Mouse (Mus musculus) stomach, embryonic 14.5 days (tissue): ENCODE measurements around the gene Mob3b. TPM values are rescaled to one million over a fixed set of nuclear protein-coding genes. Genes with fewer than 3 reads are reported as not detected.

Experiments
- ATAC-seq: fragments of 200-750 bp; cut with Nextera tagmentation; 2 replicates; pipeline ENCODE4 v1.8.0; 2017; ENCODE audit warnings: low read depth, moderate TSS enrichment; ENCODE audit not compliant: insufficient number of reproducible peaks, insufficient read depth, low FRiP score
- H3K27ac ChIP-seq: fragments of 300-500 bp; sonication (generic); 2 replicates; pipeline ENCODE4 v1.5.1; 2014; ENCODE audit warnings: mild to moderate bottlenecking, low read length, moderate library complexity, mixed read lengths
- H3K27me3 ChIP-seq: fragments of 300-500 bp; sonication (generic); 2 replicates; pipeline ENCODE4 v1.6.1; 2014; ENCODE audit warnings: low read length, control low read depth, mixed read lengths; ENCODE audit not compliant: control insufficient read depth, insufficient read depth
- H3K36me3 ChIP-seq: fragments of 300-500 bp; sonication (generic); 2 replicates; pipeline ENCODE4 v1.6.1; 2014; ENCODE audit warnings: mild to moderate bottlenecking, control low read depth, low read length, moderate library complexity, mixed read lengths; ENCODE audit not compliant: control insufficient read depth, insufficient read depth
- H3K4me1 ChIP-seq: fragments of 300-500 bp; sonication (generic); 2 replicates; pipeline ENCODE4 v1.6.1; 2014; ENCODE audit warnings: low read length, control low read depth, mixed read lengths; ENCODE audit not compliant: control insufficient read depth, insufficient read depth
- H3K4me2 ChIP-seq: fragments of 300-500 bp; sonication (generic); replicated peaks from 2 replicates; pipeline ENCODE4 v1.6.1; 2014; ENCODE audit warnings: low read depth, low read length, control low read depth
- H3K4me3 ChIP-seq: fragments of 300-500 bp; sonication (generic); 2 replicates; pipeline ENCODE4 v1.5.1; 2014; ENCODE audit warnings: low read depth, low read length, control low read depth
- H3K9ac ChIP-seq: fragments of 300-500 bp; sonication (generic); replicated peaks from 2 replicates; pipeline ENCODE4 v1.6.1; 2014; ENCODE audit warnings: low read depth, mild to moderate bottlenecking, control low read depth, low read length, moderate library complexity, mixed read lengths
- H3K9me3 ChIP-seq: fragments of 300-500 bp; sonication (generic); 2 replicates; pipeline ENCODE4 v1.6.1; 2016; ENCODE audit warnings: low read depth, low read length, control low read depth; ENCODE audit not compliant: control insufficient read depth
- WGBS: fragments of 180-500 bp; shearing (Covaris S2); extraction: QIAGEN DNeasy Blood & Tissue Kit; methylation state at CpG from one replicate; pipeline ENCODE4 v1.1.7; 2014; 5-methylcytosine and 5-hydroxymethylcytosine counted together
- polyA plus RNA-seq: library from polyadenylated mRNA; unstranded; fragments of >200 nt; fragmentation: Nextera tagmentation; extraction: Ambion mirVana; gene quantifications from 2 replicates; pipeline ENCODE4 v1.2.1, GENCODE M21; 2014

The Mob3b gene
- polyA plus RNA-seq, 1 experiment from 2014 or later = 23.6 TPM

- 70% methylated on average over 8 of the region's 8 CpGs for WGBS
- no peak overlapping the region for H3K27ac ChIP-seq
- ATAC-seq = no peak
Observed at GRCm38 (mm10) chr4:34981301-34982172, 175.7 kb downstream of the Mob3b start.

GRCm38 (mm10) chr4:34980461-34981039 lies 176.7 kb downstream of the Mob3b start:
- Histone ChIP-seq H3K36me3 (no peaks in the 10 kb centered on the region), H3K4me1 (peaks cover 3% of the 10 kb centered on the region), H3K9me3 (no peaks in the 10 kb centered on the region), H3K4me2 (no peak overlapping the region), H3K27ac (no peak overlapping the region), H3K9ac (no peak overlapping the region), H3K27me3 (no peaks in the 10 kb centered on the region), H3K4me3 (no peak overlapping the region)
- no peak for ATAC-seq
- WGBS = 74% methylated on average over 8 of the region's 8 CpGs

More at GRCm38 (mm10) chr4:34981301-34982172, 175.7 kb downstream of the Mob3b start:
- Histone ChIP-seq H3K4me3 (no peak overlapping the region), H3K9me3 (no peaks in the 10 kb centered on the region), H3K27me3 (no peaks in the 10 kb centered on the region), H3K4me2 (no peak overlapping the region), H3K9ac (no peak overlapping the region), H3K4me1 (peaks cover 1% of the 10 kb centered on the region), H3K36me3 (no peaks in the 10 kb centered on the region)

- H3K27ac ChIP-seq = no peak overlapping the region
- H3K4me3 ChIP-seq = no peak overlapping the region
- 80% methylated on average over 4 of the region's 4 CpGs for WGBS
- no peaks in the 10 kb centered on the region for H3K9me3 ChIP-seq
- no peaks in the 10 kb centered on the region for H3K36me3 ChIP-seq
- peaks cover 8% of the 10 kb centered on the region for H3K4me1 ChIP-seq
- no peaks in the 10 kb centered on the region for H3K27me3 ChIP-seq
- no peak overlapping the region for H3K9ac ChIP-seq
- no peak for ATAC-seq
- no peak overlapping the region for H3K4me2 ChIP-seq
Observed at GRCm38 (mm10) chr4:34976916-34977702, 180.2 kb downstream of the Mob3b start.

- peaks cover 8% of the 10 kb centered on the region for H3K4me1 ChIP-seq
- ATAC-seq = no peak; the same call in 1 of the 2 replicates
- H3K4me3 ChIP-seq = no peak overlapping the region
- peak overlapping the region; percentile 33; the same call in 1 of the 2 replicates for H3K27ac ChIP-seq
- no peak overlapping the region for H3K4me2 ChIP-seq
- no peaks in the 10 kb centered on the region for H3K27me3 ChIP-seq
- H3K36me3 ChIP-seq = no peaks in the 10 kb centered on the region
- WGBS = 59% methylated on average over 13 of the region's 13 CpGs
- H3K9ac ChIP-seq = no peak overlapping the region
- no peaks in the 10 kb centered on the region for H3K9me3 ChIP-seq
Observed at GRCm38 (mm10) chr4:34976331-34976778, 180.9 kb downstream of the Mob3b start.

- H3K27ac ChIP-seq = peak overlapping the region; percentile 27; the same call in 1 of the 2 replicates
Observed at GRCm38 (mm10) chr4:34974795-34975194, 182.5 kb downstream of the Mob3b start.

GRCm38 (mm10) chr4:34967541-34967940 lies 189.7 kb downstream of the Mob3b start:
- Histone ChIP-seq H3K27me3 (no peaks in the 10 kb centered on the region), H3K9ac (no peak overlapping the region), H3K9me3 (no peaks in the 10 kb centered on the region), H3K4me1 (peaks cover 19% of the 10 kb centered on the region; the same call in 1 of the 2 replicates), H3K27ac (no peak overlapping the region), H3K4me2 (no peak overlapping the region), H3K4me3 (no peak overlapping the region), H3K36me3 (no peaks in the 10 kb centered on the region)
- 79% methylated on average over 6 of the region's 6 CpGs for WGBS
- ATAC-seq = no peak

More at GRCm38 (mm10) chr4:34974795-34975194, 182.5 kb downstream of the Mob3b start:
- H3K36me3 ChIP-seq = no peaks in the 10 kb centered on the region
- H3K4me2 ChIP-seq = no peak overlapping the region
- H3K4me1 ChIP-seq = peaks cover 8% of the 10 kb centered on the region
- no peaks in the 10 kb centered on the region for H3K27me3 ChIP-seq
- 55% methylated on average over 5 of the region's 5 CpGs for WGBS
- H3K9me3 ChIP-seq = no peaks in the 10 kb centered on the region
- ATAC-seq = no peak
- no peak overlapping the region for H3K4me3 ChIP-seq
- H3K9ac ChIP-seq = no peak overlapping the region

GRCm38 (mm10) chr4:34966336-34966957 lies 190.8 kb downstream of the Mob3b start:
- no peaks in the 10 kb centered on the region for H3K9me3 ChIP-seq
- 58% methylated on average over 8 of the region's 8 CpGs for WGBS
- no peak overlapping the region for H3K27ac ChIP-seq
- no peak overlapping the region for H3K4me2 ChIP-seq
- H3K36me3 ChIP-seq = no peaks in the 10 kb centered on the region
- ATAC-seq = no peak
- H3K4me1 ChIP-seq = peaks cover 19% of the 10 kb centered on the region; the same call in 1 of the 2 replicates
- no peak overlapping the region for H3K9ac ChIP-seq
- no peak overlapping the region for H3K4me3 ChIP-seq
- H3K27me3 ChIP-seq = no peaks in the 10 kb centered on the region

- Histone ChIP-seq H3K27ac (no peak overlapping the region), H3K4me2 (no peak overlapping the region), H3K4me3 (no peak overlapping the region), H3K36me3 (no peaks in the 10 kb centered on the region), H3K4me1 (peaks cover 19% of the 10 kb centered on the region; the same call in 1 of the 2 replicates), H3K27me3 (no peaks in the 10 kb centered on the region), H3K9ac (no peak overlapping the region), H3K9me3 (no peaks in the 10 kb centered on the region)
- ATAC-seq = peak; percentile 33; the same call in 1 of the 2 replicates
- WGBS = 22% methylated on average over 10 of the region's 10 CpGs
Observed at GRCm38 (mm10) chr4:34964906-34965305, 192.4 kb downstream of the Mob3b start.
